Mouse (Mus musculus) limb, embryonic 13.5 days (tissue): Measurements from ENCODE around the gene Atg10. TPM values are rescaled to one million over a fixed set of nuclear protein-coding genes. Genes with fewer than 3 reads are reported as not detected.

Source experiments
- ATAC-seq: fragments of 200-750 bp; cut with Nextera tagmentation; 2 replicates; pipeline ENCODE4 v1.8.0; 2017; ENCODE audit warnings: low read depth, moderate number of reproducible peaks, moderate TSS enrichment; ENCODE audit not compliant: low FRiP score
- H3K27ac ChIP-seq: fragments of 300-500 bp; sonication (generic); 2 replicates; pipeline ENCODE4 v1.5.1; 2015; ENCODE audit warnings: inconsistent platforms, mild to moderate bottlenecking, moderate library complexity
- H3K27me3 ChIP-seq: fragments of 300-500 bp; sonication (generic); 2 replicates; pipeline ENCODE4 v1.6.1; 2015; ENCODE audit warnings: mild to moderate bottlenecking, inconsistent platforms
- H3K36me3 ChIP-seq: fragments of 300-500 bp; sonication (generic); 2 replicates; pipeline ENCODE4 v1.6.1; 2015; ENCODE audit warnings: inconsistent platforms, mild to moderate bottlenecking, moderate library complexity
- H3K4me1 ChIP-seq: fragments of 300-500 bp; sonication (generic); 2 replicates; pipeline ENCODE4 v1.6.1; 2015; ENCODE audit warnings: inconsistent platforms
- H3K4me2 ChIP-seq: fragments of 300-500 bp; sonication (generic); replicated peaks from 2 replicates; pipeline ENCODE4 v1.6.1; 2015; ENCODE audit warnings: inconsistent platforms, mild to moderate bottlenecking, moderate library complexity
- H3K4me3 ChIP-seq: fragments of 300-500 bp; sonication (generic); 2 replicates; pipeline ENCODE4 v1.5.1; 2015; ENCODE audit warnings: moderate library complexity, mild to moderate bottlenecking, inconsistent platforms
- H3K9ac ChIP-seq: fragments of 300-500 bp; sonication (generic); 2 replicates; pipeline ENCODE4 v1.6.1; 2015; ENCODE audit warnings: mild to moderate bottlenecking, inconsistent platforms
- H3K9me3 ChIP-seq: fragments of 300-500 bp; sonication (generic); 2 replicates; pipeline ENCODE4 v1.6.1; 2016; ENCODE audit warnings: inconsistent platforms
- WGBS: fragments of 180-500 bp; shearing (Covaris S2); methylation state at CpG from one replicate; pipeline ENCODE4 v1.1.7; 2015; 5-methylcytosine and 5-hydroxymethylcytosine counted together
- polyA plus RNA-seq: library from polyadenylated mRNA; unstranded; fragments of >200 nt; fragmentation: Nextera tagmentation; extraction: Ambion mirVana; gene quantifications from 2 replicates; pipeline ENCODE4 v1.2.1, GENCODE M21; 2015

Atg10 gene
- polyA plus RNA-seq, 1 experiment from 2014 or later: 19.8 TPM

- WGBS: 82% methylated on average over 5 of the region's 5 CpGs
These were observed 67.5 kb downstream of the Atg10 start for GRCm38 (mm10) chr13:91156308-91156707.

GRCm38 (mm10) chr13:91155429-91156207 lies 68.2 kb downstream of the Atg10 start:
- H3K4me3 ChIP-seq: no peak overlapping the region
- H3K9ac ChIP-seq: no peak overlapping the region
- 72% methylated on average over 4 of the region's 4 CpGs for WGBS
- no peaks in the 10 kb centered on the region for H3K4me1 ChIP-seq
- H3K4me2 ChIP-seq: no peak overlapping the region
- H3K9me3 ChIP-seq: no peaks in the 10 kb centered on the region
- H3K27ac ChIP-seq: no peak overlapping the region
- no peaks in the 10 kb centered on the region for H3K27me3 ChIP-seq
- ATAC-seq: no peak
- no peaks in the 10 kb centered on the region for H3K36me3 ChIP-seq

More at GRCm38 (mm10) chr13:91156308-91156707, 67.5 kb downstream of the Atg10 start:
- Histone ChIP-seq H3K27ac (no peak overlapping the region), H3K4me3 (no peak overlapping the region), H3K9ac (no peak overlapping the region), H3K4me2 (no peak overlapping the region), H3K36me3 (no peaks in the 10 kb centered on the region), H3K27me3 (no peaks in the 10 kb centered on the region), H3K9me3 (no peaks in the 10 kb centered on the region), H3K4me1 (no peaks in the 10 kb centered on the region)
- ATAC-seq: no peak

- WGBS: 79% methylated on average over 7 of the region's 7 CpGs
- no peaks in the 10 kb centered on the region for H3K4me1 ChIP-seq
- no peak for ATAC-seq
These were observed 69.1 kb downstream of the Atg10 start for GRCm38 (mm10) chr13:91154622-91155021.

GRCm38 (mm10) chr13:91136337-91136736 lies 87.4 kb downstream of the Atg10 start:
- no peak for ATAC-seq
- H3K9ac ChIP-seq: no peak overlapping the region
- H3K4me1 ChIP-seq: peaks cover 22% of the 10 kb centered on the region
- H3K36me3 ChIP-seq: no peaks in the 10 kb centered on the region
- H3K9me3 ChIP-seq: no peaks in the 10 kb centered on the region
- no peaks in the 10 kb centered on the region for H3K27me3 ChIP-seq
- H3K27ac ChIP-seq: no peak overlapping the region
- H3K4me2 ChIP-seq: no peak overlapping the region
- H3K4me3 ChIP-seq: no peak overlapping the region

More at GRCm38 (mm10) chr13:91154622-91155021, 69.1 kb downstream of the Atg10 start:
- Histone ChIP-seq H3K4me2 (no peak overlapping the region), H3K27ac (no peak overlapping the region), H3K9me3 (no peaks in the 10 kb centered on the region), H3K9ac (no peak overlapping the region), H3K27me3 (no peaks in the 10 kb centered on the region), H3K4me3 (no peak overlapping the region), H3K36me3 (no peaks in the 10 kb centered on the region)

GRCm38 (mm10) chr13:91133334-91133890 lies 90.4 kb downstream of the Atg10 start:
- WGBS: 25% methylated on average over 5 of the region's 5 CpGs
- no peak overlapping the region for H3K4me2 ChIP-seq
- H3K4me3 ChIP-seq: no peak overlapping the region
- peaks cover 25% of the 10 kb centered on the region for H3K4me1 ChIP-seq
- no peaks in the 10 kb centered on the region for H3K27me3 ChIP-seq
- H3K36me3 ChIP-seq: no peaks in the 10 kb centered on the region
- no peak overlapping the region for H3K27ac ChIP-seq
- no peak; the same call in 1 of the 2 replicates for ATAC-seq
- no peaks in the 10 kb centered on the region for H3K9me3 ChIP-seq
- no peak overlapping the region for H3K9ac ChIP-seq

GRCm38 (mm10) chr13:91129071-91129470 lies 94.7 kb downstream of the Atg10 start:
- Histone ChIP-seq H3K27ac (no peak overlapping the region), H3K4me2 (no peak overlapping the region), H3K9ac (no peak overlapping the region), H3K36me3 (no peaks in the 10 kb centered on the region), H3K9me3 (no peaks in the 10 kb centered on the region), H3K4me1 (peaks cover 19% of the 10 kb centered on the region), H3K4me3 (no peak overlapping the region), H3K27me3 (no peaks in the 10 kb centered on the region)
- ATAC-seq: no peak
- 50% methylated on average over 7 of the region's 7 CpGs for WGBS

- Histone ChIP-seq H3K4me3 (no peak overlapping the region), H3K9me3 (no peaks in the 10 kb centered on the region), H3K27ac (no peak overlapping the region), H3K36me3 (no peaks in the 10 kb centered on the region), H3K27me3 (no peaks in the 10 kb centered on the region), H3K4me1 (peaks cover 15% of the 10 kb centered on the region), H3K4me2 (no peak overlapping the region), H3K9ac (no peak overlapping the region)
- no peak for ATAC-seq
- WGBS: 68% methylated on average over 1 of the region's 1 CpGs
These were observed 95.2 kb downstream of the Atg10 start for GRCm38 (mm10) chr13:91128581-91128980.

GRCm38 (mm10) chr13:91118156-91118555 lies 105.6 kb downstream of the Atg10 start:
- no peak overlapping the region for H3K4me2 ChIP-seq
- H3K9ac ChIP-seq: no peak overlapping the region
- H3K36me3 ChIP-seq: no peaks in the 10 kb centered on the region
- H3K4me3 ChIP-seq: no peak overlapping the region
- no peaks in the 10 kb centered on the region for H3K4me1 ChIP-seq
- H3K27ac ChIP-seq: no peak overlapping the region
- no peaks in the 10 kb centered on the region for H3K27me3 ChIP-seq
- WGBS: 69% methylated on average over 4 of the region's 4 CpGs
- H3K9me3 ChIP-seq: 0 out of 2 replicates have a peak, but pooled peaks cover 4% of the 10 kb centered on the region
- no peak for ATAC-seq

GRCm38 (mm10) chr13:91114880-91115279 lies 108.9 kb downstream of the Atg10 start:
- H3K4me1 ChIP-seq: no peaks in the 10 kb centered on the region
- no peaks in the 10 kb centered on the region for H3K27me3 ChIP-seq
- H3K36me3 ChIP-seq: no peaks in the 10 kb centered on the region
- no peak overlapping the region for H3K9ac ChIP-seq
- no peak overlapping the region for H3K27ac ChIP-seq
- no peak overlapping the region for H3K4me2 ChIP-seq
- H3K9me3 ChIP-seq: 0 out of 2 replicates have a peak, but pooled peaks cover 4% of the 10 kb centered on the region
- WGBS: 92% methylated on average over 3 of the region's 3 CpGs
- H3K4me3 ChIP-seq: no peak overlapping the region
- ATAC-seq: no peak

- no peak for ATAC-seq
- WGBS: 93% methylated on average over 9 of the region's 9 CpGs
These were observed 116.3 kb downstream of the Atg10 start for GRCm38 (mm10) chr13:91107308-91107946.

GRCm38 (mm10) chr13:91102238-91102637 lies 121.5 kb downstream of the Atg10 start:
- H3K9ac ChIP-seq: no peak overlapping the region
- H3K4me2 ChIP-seq: no peak overlapping the region
- H3K36me3 ChIP-seq: no peaks in the 10 kb centered on the region
- H3K4me1 ChIP-seq: no peaks in the 10 kb centered on the region
- no peaks in the 10 kb centered on the region for H3K27me3 ChIP-seq
- ATAC-seq: no peak
- no peak overlapping the region for H3K27ac ChIP-seq
- H3K4me3 ChIP-seq: no peak overlapping the region
- 86% methylated on average over 3 of the region's 3 CpGs for WGBS
- H3K9me3 ChIP-seq: no peaks in the 10 kb centered on the region

More at GRCm38 (mm10) chr13:91107308-91107946, 116.3 kb downstream of the Atg10 start:
- no peaks in the 10 kb centered on the region for H3K27me3 ChIP-seq
- no peaks in the 10 kb centered on the region for H3K4me1 ChIP-seq
- H3K36me3 ChIP-seq: no peaks in the 10 kb centered on the region
- H3K9me3 ChIP-seq: no peaks in the 10 kb centered on the region
- no peak overlapping the region for H3K27ac ChIP-seq
- H3K4me3 ChIP-seq: no peak overlapping the region
- H3K4me2 ChIP-seq: no peak overlapping the region
- H3K9ac ChIP-seq: no peak overlapping the region

GRCm38 (mm10) chr13:91100417-91100816 lies 123.4 kb downstream of the Atg10 start:
- no peak for ATAC-seq
- Histone ChIP-seq H3K4me2 (no peak overlapping the region), H3K36me3 (no peaks in the 10 kb centered on the region), H3K4me1 (no peaks in the 10 kb centered on the region), H3K27me3 (no peaks in the 10 kb centered on the region), H3K9ac (no peak overlapping the region), H3K9me3 (0 out of 2 replicates have a peak, but pooled peaks cover 3% of the 10 kb centered on the region), H3K27ac (no peak overlapping the region), H3K4me3 (no peak overlapping the region)
- WGBS: 82% methylated on average over 5 of the region's 5 CpGs
